Mouse (Mus musculus) embryonic facial prominence, embryonic 10.5 days (tissue): ENCODE measurements around the gene Cbln3. TPM values are rescaled to one million over a fixed set of nuclear protein-coding genes. Genes with fewer than 3 reads are reported as not detected.

Source experiments
- DNase-seq: peaks from one replicate; pipeline ENCODE4 v3.0.0-alpha.2; 2017; ENCODE audit warnings: low spot score
- H3K27ac ChIP-seq: fragments of 300-500 bp; sonication (generic); replicated peaks from 2 replicates; pipeline ENCODE4 v1.5.1; 2016; ENCODE audit warnings: mild to moderate bottlenecking
- H3K27me3 ChIP-seq: fragments of 300-500 bp; sonication (generic); replicated peaks from 2 replicates; pipeline ENCODE4 v1.6.1; 2016; ENCODE audit warnings: low read depth, mild to moderate bottlenecking; ENCODE audit not compliant: poor library complexity, severe bottlenecking
- H3K36me3 ChIP-seq: fragments of 300-500 bp; sonication (generic); replicated peaks from 2 replicates; pipeline ENCODE4 v1.6.1; 2016; ENCODE audit warnings: mild to moderate bottlenecking, moderate library complexity
- H3K4me1 ChIP-seq: fragments of 300-500 bp; sonication (generic); 2 replicates; pipeline ENCODE4 v1.6.1; 2016
- H3K4me3 ChIP-seq: fragments of 300-500 bp; sonication (generic); 2 replicates; pipeline ENCODE4 v1.5.1; 2016; ENCODE audit warnings: mild to moderate bottlenecking, moderate library complexity
- H3K9me3 ChIP-seq: fragments of 300-500 bp; sonication (generic); 2 replicates; pipeline ENCODE4 v1.6.1; 2016; ENCODE audit warnings: mild to moderate bottlenecking
- WGBS: fragments of 180-500 bp; shearing (Covaris S2); methylation state at CpG from one replicate; pipeline ENCODE4 v1.1.7; 2016; 5-methylcytosine and 5-hydroxymethylcytosine counted together
- polyA plus RNA-seq: library from polyadenylated mRNA; unstranded; fragments of >200 nt; fragmentation: Nextera tagmentation; extraction: Ambion mirVana; gene quantifications from 2 replicates; pipeline ENCODE4 v1.2.1, GENCODE M21; 2016

The Cbln3 gene
- polyA plus RNA-seq, 1 experiment from 2014 or later = 0.15 TPM

- H3K9me3 ChIP-seq = no peaks in the 10 kb centered on the region
- peaks cover 43% of the 10 kb centered on the region for H3K36me3 ChIP-seq
- H3K4me1 ChIP-seq = peaks cover 79% of the 10 kb centered on the region
- WGBS = 41% methylated on average over 4 of the region's 4 CpGs
- DNase-seq = no peak
- H3K27me3 ChIP-seq = no peaks in the 10 kb centered on the region
- peak overlapping the region; percentile 51 for H3K27ac ChIP-seq
- H3K4me3 ChIP-seq = peak overlapping the region; percentile 38
Measured at GRCm38 (mm10) chr14:55857588-55857987, 26.6 kb downstream of the Cbln3 start.

GRCm38 (mm10) chr14:55855101-55855561 is 29.1 kb downstream of the Cbln3 start:
- Histone ChIP-seq H3K27me3 (no peaks in the 10 kb centered on the region), H3K9me3 (no peaks in the 10 kb centered on the region), H3K27ac (peak overlapping the region; percentile 95), H3K36me3 (peaks cover 27% of the 10 kb centered on the region), H3K4me3 (peak overlapping the region; percentile 82), H3K4me1 (peaks cover 76% of the 10 kb centered on the region)
- DNase-seq = peak; percentile 74
- WGBS = 0% methylated on average over 4 of the region's 4 CpGs

- peak overlapping the region; percentile 95 for H3K27ac ChIP-seq
- H3K4me3 ChIP-seq = peak overlapping the region; percentile 82
- peak; percentile 57 for DNase-seq
- peaks cover 76% of the 10 kb centered on the region for H3K4me1 ChIP-seq
- 0% methylated on average over 9 of the region's 9 CpGs for WGBS
- H3K27me3 ChIP-seq = no peaks in the 10 kb centered on the region
- peaks cover 24% of the 10 kb centered on the region for H3K36me3 ChIP-seq
- H3K9me3 ChIP-seq = no peaks in the 10 kb centered on the region
Measured at GRCm38 (mm10) chr14:55854406-55855100, 29.6 kb downstream of the Cbln3 start.

GRCm38 (mm10) chr14:55853621-55854285 is 30.4 kb downstream of the Cbln3 start, which contains the start of gene Nynrin:
Gene Nynrin, plus strand, starts transcription at chr14:55854010.
- H3K4me1 ChIP-seq = peaks cover 71% of the 10 kb centered on the region

GRCm38 (mm10) chr14:55852646-55853551 is 31.3 kb downstream of the Cbln3 start:
- peak; percentile 84 for DNase-seq
- under 1% methylated on average over 11 of the region's 11 CpGs for WGBS
- Histone ChIP-seq H3K4me3 (peak overlapping the region; percentile 82), H3K4me1 (peaks cover 63% of the 10 kb centered on the region), H3K27me3 (no peaks in the 10 kb centered on the region), H3K27ac (peak overlapping the region; percentile 95), H3K9me3 (no peaks in the 10 kb centered on the region), H3K36me3 (peaks cover 12% of the 10 kb centered on the region)

More at GRCm38 (mm10) chr14:55853621-55854285, 30.4 kb downstream of the Cbln3 start, which contains the start of gene Nynrin:
- Histone ChIP-seq H3K4me3 (peak within 1 kb of the TSS; percentile 82), H3K27ac (peak within 1 kb of the TSS; percentile 95), H3K27me3 (no peaks in the 10 kb centered on the region), H3K36me3 (peaks cover 17% of the 10 kb centered on the region), H3K9me3 (no peaks in the 10 kb centered on the region)
- 1% methylated on average over 32 of the region's 33 CpGs for WGBS
- peak; percentile 95 for DNase-seq

GRCm38 (mm10) chr14:55850885-55851284 is 33.3 kb downstream of the Cbln3 start:
- H3K9me3 ChIP-seq = no peaks in the 10 kb centered on the region
- 69% methylated on average over 6 of the region's 6 CpGs for WGBS
- peaks cover 44% of the 10 kb centered on the region for H3K4me1 ChIP-seq
- no peak for DNase-seq
- no peak overlapping the region for H3K4me3 ChIP-seq
- H3K27ac ChIP-seq = 0 out of 2 replicates have a peak overlapping the region, but pooled peaks have one; percentile 3
- H3K36me3 ChIP-seq = no peaks in the 10 kb centered on the region
- no peaks in the 10 kb centered on the region for H3K27me3 ChIP-seq

- 78% methylated on average over 9 of the region's 9 CpGs for WGBS
- H3K9me3 ChIP-seq = no peaks in the 10 kb centered on the region
- no peak overlapping the region for H3K4me3 ChIP-seq
- peaks cover 3% of the 10 kb centered on the region; the same call in 1 of the 2 replicates for H3K4me1 ChIP-seq
- DNase-seq = no peak
- no peak overlapping the region for H3K27ac ChIP-seq
- H3K36me3 ChIP-seq = no peaks in the 10 kb centered on the region
- no peaks in the 10 kb centered on the region for H3K27me3 ChIP-seq
Measured at GRCm38 (mm10) chr14:55845506-55846294, 38.5 kb downstream of the Cbln3 start.

- no peak for DNase-seq
- Histone ChIP-seq H3K4me1 (peaks cover 5% of the 10 kb centered on the region; the same call in 1 of the 2 replicates), H3K27ac (no peak overlapping the region), H3K27me3 (no peaks in the 10 kb centered on the region), H3K4me3 (no peak overlapping the region), H3K36me3 (no peaks in the 10 kb centered on the region), H3K9me3 (no peaks in the 10 kb centered on the region)
- 80% methylated on average over 4 of the region's 4 CpGs for WGBS
Measured at GRCm38 (mm10) chr14:55842794-55843193, 41.4 kb downstream of the Cbln3 start.

- 71% methylated on average over 4 of the region's 4 CpGs for WGBS
- no peak overlapping the region for H3K4me3 ChIP-seq
- peaks cover 15% of the 10 kb centered on the region for H3K4me1 ChIP-seq
- H3K27me3 ChIP-seq = no peaks in the 10 kb centered on the region
- no peaks in the 10 kb centered on the region for H3K36me3 ChIP-seq
- DNase-seq = no peak
- H3K9me3 ChIP-seq = no peaks in the 10 kb centered on the region
- no peak overlapping the region for H3K27ac ChIP-seq
Measured at GRCm38 (mm10) chr14:55840853-55841366, 43.3 kb downstream of the Cbln3 start.

GRCm38 (mm10) chr14:55838740-55839139 is 45.5 kb downstream of the Cbln3 start:
- H3K27me3 ChIP-seq = no peaks in the 10 kb centered on the region
- H3K4me1 ChIP-seq = peaks cover 36% of the 10 kb centered on the region
- H3K4me3 ChIP-seq = no peak overlapping the region
- peaks cover 4% of the 10 kb centered on the region for H3K36me3 ChIP-seq
- 88% methylated on average over 4 of the region's 4 CpGs for WGBS
- no peak overlapping the region for H3K27ac ChIP-seq
- no peak for DNase-seq
- no peaks in the 10 kb centered on the region for H3K9me3 ChIP-seq

GRCm38 (mm10) chr14:55838312-55838711 is 45.9 kb downstream of the Cbln3 start:
- WGBS = 90% methylated on average over 5 of the region's 5 CpGs

More at GRCm38 (mm10) chr14:55838312-55838711, 45.9 kb downstream of the Cbln3 start:
- Histone ChIP-seq H3K36me3 (peaks cover 8% of the 10 kb centered on the region), H3K4me3 (no peak overlapping the region), H3K27ac (no peak overlapping the region), H3K27me3 (no peaks in the 10 kb centered on the region), H3K9me3 (no peaks in the 10 kb centered on the region), H3K4me1 (peaks cover 41% of the 10 kb centered on the region)
- DNase-seq = no peak
